Mouse (Mus musculus) mouse embryonic stem cell (cell line): ENCODE measurements around the gene Golm1.

Source experiments
- in situ Hi-C, 2 experiments: fragments of 300-500 bp; cut with MboI; formaldehyde crosslinking; loops; 1 replicate in 1 of 2; 3 replicates in 1 of 2; pipeline ENCODE4 v1.14.3; 2019 to 2020; ENCODE audit warnings: low sequenced_read_pairs in 2 of 2, low pct_unique_long_range_greater_than_20kb in 1 of 2, mixed read lengths in 1 of 2; ENCODE audit not compliant: unreplicated experiment in 1 of 2

Gene Golm1

GRCm38 (mm10) chr13:59679908-59680307 is 4.3 kb upstream of the Golm1 start:
- in situ Hi-C loops = no loop called here

- in situ Hi-C loops = no loop called here
These were observed 3.7 kb upstream of the Golm1 start for GRCm38 (mm10) chr13:59679306-59679705.

- in situ Hi-C loops = no loop called here
These were observed 962 bp upstream of the Golm1 start for GRCm38 (mm10) chr13:59676316-59677229.

- in situ Hi-C loops = no loop called here
These were observed 855 bp downstream of the Golm1 start for GRCm38 (mm10) chr13:59674761-59675150.

- in situ Hi-C loops = no loop called here
These were observed 1.4 kb downstream of the Golm1 start for GRCm38 (mm10) chr13:59674215-59674614.

GRCm38 (mm10) chr13:59673597-59673996 is 2.0 kb downstream of the Golm1 start:
- in situ Hi-C loops = no loop called here

- in situ Hi-C loops = no loop called here
These were observed 3.4 kb downstream of the Golm1 start for GRCm38 (mm10) chr13:59672248-59672647.

GRCm38 (mm10) chr13:59671521-59671920 is 4.1 kb downstream of the Golm1 start:
- in situ Hi-C loops = no loop called here

- in situ Hi-C loops = no loop called here
These were observed 5.7 kb downstream of the Golm1 start for GRCm38 (mm10) chr13:59669946-59670345.

- in situ Hi-C loops = no loop called here
These were observed 7.0 kb downstream of the Golm1 start for GRCm38 (mm10) chr13:59668501-59669093.

- in situ Hi-C loops = no loop called here
These were observed 7.8 kb downstream of the Golm1 start for GRCm38 (mm10) chr13:59667763-59668162.

- in situ Hi-C loops = no loop called here
These were observed 11.5 kb downstream of the Golm1 start for GRCm38 (mm10) chr13:59663939-59664712.

- in situ Hi-C loops = no loop called here
These were observed 13.6 kb downstream of the Golm1 start for GRCm38 (mm10) chr13:59661966-59662365.

GRCm38 (mm10) chr13:59661387-59661786 is 14.2 kb downstream of the Golm1 start:
- in situ Hi-C loops = no loop called here

GRCm38 (mm10) chr13:59660371-59660770 is 15.2 kb downstream of the Golm1 start:
- in situ Hi-C loops = no loop called here

GRCm38 (mm10) chr13:59657781-59658180 is 17.8 kb downstream of the Golm1 start:
- in situ Hi-C loops = no loop called here

- in situ Hi-C loops = no loop called here
These were observed 18.6 kb downstream of the Golm1 start for GRCm38 (mm10) chr13:59656975-59657388.

GRCm38 (mm10) chr13:59656316-59656832 is 19.2 kb downstream of the Golm1 start:
- in situ Hi-C loops = no loop called here

- in situ Hi-C loops = no loop called here
These were observed 19.8 kb downstream of the Golm1 start for GRCm38 (mm10) chr13:59655718-59656315.
